Mouse (Mus musculus) kidney, adult 9 months (tissue): Measurements from ENCODE around the gene Gm14401.
"Not testable (repeated sequence)": the region's sequence is repeated elsewhere in the genome, so short reads cannot be mapped to it uniquely, and the experiment has no call there.

ENCODE experiments used
- DNase-seq: peaks from one replicate; pipeline ENCODE4 v3.0.0; 2022

The Gm14401 gene

DNA sequence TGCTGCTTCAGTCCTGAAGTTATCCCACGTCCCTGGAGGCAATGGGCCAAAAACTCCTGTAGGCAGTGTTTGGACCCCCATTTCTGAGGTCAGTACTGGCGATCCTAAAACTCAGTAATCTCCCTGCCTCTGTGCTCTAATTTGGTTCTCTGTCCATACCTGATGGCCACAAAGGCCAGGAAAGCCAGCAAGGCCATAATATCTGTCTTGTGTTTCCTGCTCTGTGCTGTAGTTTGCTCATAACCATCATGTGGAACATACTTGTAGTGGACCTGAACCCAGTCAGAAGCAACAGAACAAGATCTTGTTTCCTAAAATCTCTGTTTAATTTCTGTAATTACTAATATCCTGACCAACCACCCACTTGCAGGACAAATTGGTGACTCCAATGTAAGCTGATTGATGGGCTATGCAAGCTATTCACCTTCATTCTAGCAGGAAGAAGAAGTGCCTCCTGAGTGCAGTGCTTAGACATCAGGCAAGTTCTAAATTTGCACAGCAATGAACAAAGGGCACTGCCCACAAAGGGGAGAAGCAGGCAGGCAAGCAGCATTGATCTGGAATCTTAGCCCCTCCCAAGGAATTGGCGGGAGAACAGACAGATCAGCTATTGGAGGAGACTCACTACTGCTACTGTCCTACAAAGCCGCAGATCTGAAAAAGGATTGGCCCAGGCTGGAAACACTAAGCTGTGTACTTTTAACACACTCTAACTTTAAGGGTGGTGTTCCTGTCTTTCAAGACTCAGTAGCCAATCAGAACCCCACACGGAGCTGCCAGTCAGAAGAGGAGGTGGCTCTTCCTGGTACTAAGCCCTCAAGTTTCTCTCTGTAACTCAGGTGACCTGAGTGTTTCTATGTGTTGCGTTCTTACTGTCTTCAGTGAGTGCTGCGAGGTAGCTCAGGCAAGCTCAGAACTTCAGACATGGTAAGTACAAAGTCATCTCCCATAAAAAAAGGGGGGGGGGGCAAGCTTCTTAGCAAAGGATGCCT is at the start of gene Gm14401:
Gene Gm14401, plus strand, starts transcription at position 889 of the 992 bp plus-strand sequence.
- not testable (repeated sequence) for DNase-seq

DNA sequence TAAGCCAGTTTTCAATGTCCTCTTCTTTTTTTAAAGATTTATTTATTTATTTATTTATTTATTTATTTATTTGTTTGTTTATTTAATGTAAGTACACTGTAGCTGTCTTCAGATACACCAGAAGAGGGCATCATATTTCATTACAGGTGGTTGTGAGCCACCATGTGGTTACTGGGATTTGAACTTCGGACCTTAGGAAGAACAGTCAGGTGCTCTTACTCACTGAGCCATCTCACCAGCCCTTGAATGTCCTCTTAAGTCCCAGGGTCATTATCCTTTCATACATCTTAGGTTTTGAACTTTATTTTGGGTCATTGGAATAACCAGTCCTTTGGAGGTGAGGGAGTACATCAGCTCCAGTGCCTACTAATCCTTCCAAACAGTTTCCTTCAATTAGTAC is 1.3 kb upstream of the Gm14401 start:
- DNase-seq = peak; percentile 39

DNA sequence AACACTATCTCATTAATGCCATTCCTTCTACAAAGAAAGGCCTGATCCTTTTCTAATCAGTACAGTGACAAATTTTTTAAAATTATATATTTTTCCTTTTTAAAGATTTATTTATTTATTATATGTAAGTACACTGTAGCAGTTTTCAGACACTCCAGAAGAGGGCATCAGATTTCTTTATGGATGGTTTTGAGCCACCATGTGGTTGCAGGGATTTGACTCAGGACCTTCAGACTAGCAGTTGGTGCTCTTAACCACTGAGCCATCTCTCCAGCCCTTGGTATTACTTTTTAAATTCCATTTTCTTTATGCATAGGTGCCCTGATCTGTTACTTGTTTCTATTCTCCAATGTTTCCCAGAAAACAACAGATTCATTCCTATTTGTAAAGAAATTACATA is 895 bp downstream of the Gm14401 start:
- DNase-seq = not testable (repeated sequence)

DNA sequence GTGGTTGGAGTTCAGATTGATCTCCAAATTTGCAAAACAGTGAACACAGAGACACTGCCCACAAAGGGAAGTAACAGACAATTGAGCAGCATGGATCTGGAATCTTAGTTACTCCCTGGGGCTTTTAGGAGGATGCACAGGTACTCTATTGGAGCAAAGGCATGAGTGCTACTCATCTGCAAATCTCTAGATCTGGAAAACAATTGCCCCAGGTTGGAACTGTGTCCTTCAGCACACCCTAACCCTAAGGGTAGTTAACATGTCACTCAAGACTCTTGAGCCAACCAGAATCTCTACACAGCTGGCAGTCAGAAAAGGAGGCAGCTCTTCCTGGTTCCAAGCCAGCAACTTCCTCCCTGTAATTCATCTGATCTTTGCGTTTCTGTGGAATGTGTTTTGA is 5.7 kb downstream of the Gm14401 start:
- not testable (repeated sequence) for DNase-seq

DNA sequence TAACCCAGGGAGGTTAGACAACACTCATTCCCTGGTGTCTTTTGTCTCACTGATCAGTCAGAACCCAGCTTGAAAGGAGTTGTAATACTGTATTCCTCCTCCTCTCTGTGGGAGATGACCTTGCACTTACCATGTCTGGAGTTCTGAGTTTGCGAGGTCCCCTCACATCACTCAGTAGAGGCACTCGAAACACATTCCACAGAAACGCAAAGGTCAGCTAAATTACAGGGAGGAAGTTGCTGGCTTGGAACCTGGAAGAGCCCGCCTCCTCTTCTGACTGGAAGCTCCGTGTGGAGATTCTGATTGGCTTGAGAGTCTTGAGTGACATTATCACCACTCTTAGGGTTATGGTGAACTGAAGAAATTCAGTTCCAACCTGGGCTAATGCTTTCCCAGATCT is 35.0 kb downstream of the Gm14401 start:
- DNase-seq = not testable (repeated sequence)

DNA sequence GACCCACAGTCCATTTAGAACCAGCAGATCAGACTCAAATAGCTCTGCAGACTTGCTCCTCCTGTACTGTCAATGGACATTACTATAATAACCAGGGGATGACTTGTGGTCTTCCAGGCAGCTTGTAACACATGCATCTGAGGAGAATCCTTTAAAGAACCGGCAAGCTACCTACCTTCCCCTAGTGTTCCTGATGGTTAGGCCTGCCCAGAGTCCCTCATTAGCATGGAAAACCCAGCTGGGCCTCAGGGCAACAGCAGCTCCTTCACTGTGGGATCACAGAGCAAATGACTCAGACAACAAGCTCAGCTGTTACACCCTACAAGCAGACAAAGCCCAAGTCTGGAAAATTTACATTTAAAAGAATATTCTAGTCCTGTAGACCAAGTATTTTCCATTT is 55.0 kb downstream of the Gm14401 start:
- DNase-seq = not testable (repeated sequence)
